Mouse (Mus musculus) mesoderm, embryonic 11.5 days (tissue): ENCODE results near the gene Slc2a13.

Experiments used
- DNase-seq: peaks from one replicate; pipeline ENCODE4 v3.0.0-alpha.2; 2012; ENCODE audit warnings: low read depth, low spot score

The Slc2a13 gene

GRCm38 (mm10) chr15:91377105-91377504 is 196.0 kb downstream of the Slc2a13 start:
- no peak for DNase-seq

- DNase-seq = no peak
Observed at GRCm38 (mm10) chr15:91374441-91374840, 198.6 kb downstream of the Slc2a13 start.

- no peak for DNase-seq
Observed at GRCm38 (mm10) chr15:91373203-91373584, 199.9 kb downstream of the Slc2a13 start.

DNA sequence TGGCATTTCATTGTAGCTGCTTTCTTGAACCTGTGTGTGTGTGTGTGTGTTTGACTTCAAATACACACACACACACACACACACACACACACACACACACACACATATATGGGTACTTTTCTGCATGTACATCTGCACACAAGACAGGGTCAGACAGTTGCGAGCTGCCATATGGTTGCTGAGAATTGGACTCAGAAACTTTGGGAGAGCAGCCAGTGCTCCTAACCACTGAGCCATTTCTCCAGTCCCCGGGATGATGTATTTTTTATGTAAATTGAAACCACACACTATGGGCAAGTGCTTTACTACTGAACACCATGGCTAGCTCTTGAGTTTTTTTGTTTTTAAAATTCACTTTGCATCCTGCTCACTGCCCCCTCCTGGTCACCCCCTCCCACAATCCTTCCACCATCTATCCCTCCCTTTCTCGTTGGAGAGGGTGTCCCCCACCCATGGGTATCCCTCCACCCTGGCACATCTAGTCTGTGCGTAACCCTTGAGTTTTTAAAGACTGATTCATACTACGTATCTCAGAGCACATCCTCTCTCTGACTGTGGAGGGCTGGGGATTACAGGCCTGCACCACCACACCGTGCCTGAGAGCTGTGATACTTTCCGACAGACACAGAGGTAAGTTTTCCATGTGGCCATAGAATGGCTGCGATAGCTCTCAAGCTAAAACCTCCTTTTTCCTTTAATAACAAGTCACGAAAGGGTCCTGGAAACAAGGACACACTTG is 200.4 kb downstream of the Slc2a13 start:
- no peak for DNase-seq

GRCm38 (mm10) chr15:91371859-91372394 is 201.1 kb downstream of the Slc2a13 start:
- DNase-seq = peak; percentile 48

DNA sequence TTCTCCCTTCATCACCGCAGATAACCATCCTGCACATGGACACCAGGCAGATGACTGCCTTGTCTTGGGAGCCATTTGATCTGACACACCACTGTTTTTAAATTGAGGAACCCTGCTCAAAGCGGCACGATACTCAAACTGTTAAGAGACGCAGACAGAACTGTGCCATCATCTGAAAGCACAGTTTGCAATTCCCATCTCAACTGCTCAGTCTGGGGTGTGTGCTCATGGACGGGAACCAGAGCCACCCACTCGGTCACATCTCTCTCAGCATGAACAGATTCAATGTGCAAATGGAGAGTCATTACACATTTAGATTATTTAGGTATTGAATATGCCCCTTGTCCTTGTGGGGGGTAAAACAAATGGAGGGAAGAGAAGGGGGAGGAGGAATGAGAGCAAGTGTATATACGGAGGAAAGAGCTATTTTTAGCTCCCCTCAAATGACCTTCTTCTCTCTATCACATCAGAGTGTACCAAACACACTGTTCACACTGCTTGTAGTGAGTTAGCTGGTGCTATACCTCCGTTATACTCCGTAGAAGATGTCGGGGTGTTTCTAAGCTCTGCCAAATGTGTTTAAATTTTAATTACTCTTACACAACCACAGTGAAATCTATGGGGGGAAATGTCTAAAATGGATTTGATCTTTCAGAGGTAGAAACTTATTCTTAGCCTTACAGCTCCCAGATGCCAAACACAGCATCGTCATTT is 203.2 kb downstream of the Slc2a13 start:
- no peak for DNase-seq

- no peak for DNase-seq
Observed at GRCm38 (mm10) chr15:91360495-91360894, 212.6 kb downstream of the Slc2a13 start.

GRCm38 (mm10) chr15:91351006-91351405 is 222.1 kb downstream of the Slc2a13 start:
- DNase-seq = no peak

GRCm38 (mm10) chr15:91338350-91338749 is 234.7 kb downstream of the Slc2a13 start:
- DNase-seq = no peak

- DNase-seq = no peak
Observed at GRCm38 (mm10) chr15:91334416-91334900, 238.6 kb downstream of the Slc2a13 start.

GRCm38 (mm10) chr15:91327748-91328147 is 245.3 kb downstream of the Slc2a13 start:
- no peak for DNase-seq

GRCm38 (mm10) chr15:91327023-91327422 is 246.0 kb downstream of the Slc2a13 start:
- DNase-seq = no peak

- DNase-seq = peak; percentile 15
Observed at GRCm38 (mm10) chr15:91319376-91319775, 253.7 kb downstream of the Slc2a13 start.

GRCm38 (mm10) chr15:91316964-91317363 is 256.1 kb downstream of the Slc2a13 start:
- no peak for DNase-seq

GRCm38 (mm10) chr15:91314402-91315318 is 258.4 kb downstream of the Slc2a13 start:
- DNase-seq = no peak

GRCm38 (mm10) chr15:91304296-91304852 is 268.7 kb downstream of the Slc2a13 start:
- peak; percentile 60 for DNase-seq

- DNase-seq = peak; percentile 86
Observed at GRCm38 (mm10) chr15:91301366-91301765, 271.7 kb downstream of the Slc2a13 start.

DNA sequence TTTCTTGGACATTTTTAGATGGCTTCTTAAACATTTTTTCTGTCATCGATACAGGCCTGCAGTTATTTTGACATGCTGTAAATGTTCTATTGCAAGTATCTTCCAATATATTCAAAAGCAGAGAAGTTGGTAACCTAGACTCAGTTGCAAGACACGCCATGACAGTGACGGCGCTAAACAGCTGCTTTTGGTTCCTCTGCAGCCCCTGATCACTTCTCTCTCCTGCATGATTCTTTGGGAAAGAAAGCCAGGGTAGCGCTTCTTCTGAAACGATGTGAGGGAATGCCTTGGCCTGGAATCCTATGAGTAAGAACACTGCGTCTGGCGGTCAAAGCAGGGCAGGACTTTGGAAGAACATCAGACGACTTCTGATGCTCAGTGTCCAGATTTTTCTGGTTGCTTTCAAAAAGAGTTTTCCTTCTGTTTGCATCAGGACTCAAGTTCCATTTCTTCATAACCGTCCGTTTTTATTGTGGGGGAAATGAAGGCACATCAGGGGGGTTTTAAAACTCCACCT is 273.7 kb downstream of the Slc2a13 start:
- DNase-seq = no peak

DNA sequence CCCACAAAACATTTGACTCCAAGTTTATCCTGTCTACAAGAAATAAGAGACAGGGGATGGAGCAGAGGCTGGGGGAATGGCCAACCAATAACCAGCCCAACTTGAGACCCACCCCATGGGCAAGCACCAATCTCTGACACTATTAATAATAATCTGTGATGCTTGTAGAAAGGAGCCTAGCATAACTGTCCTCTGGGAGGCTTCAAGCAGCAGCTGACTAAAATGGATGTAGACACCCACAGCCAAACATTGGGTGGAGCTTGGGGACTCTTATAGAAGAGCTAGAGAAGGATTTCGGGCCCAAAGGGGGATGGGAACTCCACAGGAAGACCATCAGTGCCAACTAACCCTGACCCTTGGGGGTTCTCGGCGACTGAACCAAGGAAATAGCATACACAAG is 289.6 kb downstream of the Slc2a13 start:
- no peak for DNase-seq

DNA sequence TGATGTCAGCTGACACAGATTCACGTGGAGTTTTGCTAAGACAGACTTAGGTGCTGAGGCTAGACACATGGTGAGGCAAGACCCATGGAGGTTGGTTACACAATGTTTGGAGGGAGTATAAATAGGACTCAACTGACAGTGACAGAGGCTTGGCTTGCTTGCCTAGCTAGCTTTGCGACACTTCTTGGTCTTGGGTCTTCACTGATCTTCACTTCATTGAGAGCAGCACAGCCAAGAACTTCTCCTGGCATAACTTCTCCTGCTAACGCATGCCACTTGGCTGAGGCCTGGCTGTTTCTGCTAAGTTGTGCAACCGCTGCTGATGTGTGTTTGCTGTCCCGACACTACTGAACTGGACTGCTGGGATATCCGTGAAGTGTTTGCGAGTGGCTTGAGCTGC is 290.2 kb downstream of the Slc2a13 start:
- no peak for DNase-seq

DNA sequence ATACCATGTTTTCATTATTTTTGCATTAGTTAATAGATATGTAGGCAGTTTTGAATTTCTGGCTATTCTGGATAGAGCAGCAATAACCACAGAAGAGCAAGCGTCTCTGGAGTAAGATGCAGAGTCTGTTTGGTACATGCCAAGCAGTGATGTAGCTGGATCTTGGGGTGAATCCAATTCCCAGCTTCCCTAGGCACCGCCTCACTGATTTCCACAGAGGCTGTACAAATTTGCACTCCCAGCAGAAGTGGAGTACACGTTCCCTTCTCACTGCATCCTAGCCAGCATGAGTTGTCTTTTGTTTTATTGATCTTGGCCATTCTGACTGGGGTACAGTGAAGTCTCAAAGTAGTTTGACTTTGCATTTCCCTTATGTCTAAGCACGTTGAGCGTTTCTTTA is 291.5 kb downstream of the Slc2a13 start:
- no peak for DNase-seq
